Mouse (Mus musculus) hindbrain, embryonic 13.5 days (tissue): ENCODE results near the gene Vwa8. TPM values are rescaled to one million over a fixed set of nuclear protein-coding genes. Genes with fewer than 3 reads are reported as not detected.

Source experiments
- ATAC-seq: fragments of 200-750 bp; cut with Nextera tagmentation; 2 replicates; pipeline ENCODE4 v1.8.0; 2017; ENCODE audit warnings: moderate TSS enrichment; ENCODE audit not compliant: low FRiP score
- H3K27ac ChIP-seq: fragments of 300-500 bp; sonication (generic); 2 replicates; pipeline ENCODE4 v1.5.1; 2015; ENCODE audit warnings: inconsistent platforms, mild to moderate bottlenecking, moderate library complexity
- H3K27me3 ChIP-seq: fragments of 300-500 bp; sonication (generic); 2 replicates; pipeline ENCODE4 v1.6.1; 2015; ENCODE audit warnings: mild to moderate bottlenecking, inconsistent platforms
- H3K36me3 ChIP-seq: fragments of 300-500 bp; sonication (generic); 2 replicates; pipeline ENCODE4 v1.6.1; 2015; ENCODE audit warnings: mild to moderate bottlenecking, inconsistent platforms
- H3K4me1 ChIP-seq: fragments of 300-500 bp; sonication (generic); replicated peaks from 2 replicates; pipeline ENCODE4 v1.6.1; 2015; ENCODE audit warnings: inconsistent platforms
- H3K4me2 ChIP-seq: fragments of 300-500 bp; sonication (generic); 2 replicates; pipeline ENCODE4 v1.6.1; 2015; ENCODE audit warnings: inconsistent platforms, mild to moderate bottlenecking, moderate library complexity
- H3K4me3 ChIP-seq: fragments of 300-500 bp; sonication (generic); 2 replicates; pipeline ENCODE4 v1.5.1; 2015; ENCODE audit warnings: mild to moderate bottlenecking, inconsistent platforms
- H3K9ac ChIP-seq: fragments of 300-500 bp; sonication (generic); 2 replicates; pipeline ENCODE4 v1.6.1; 2015; ENCODE audit warnings: mild to moderate bottlenecking, inconsistent platforms
- H3K9me3 ChIP-seq: fragments of 300-500 bp; sonication (generic); 2 replicates; pipeline ENCODE4 v1.6.1; 2016; ENCODE audit warnings: inconsistent platforms
- WGBS: fragments of 180-500 bp; shearing (Covaris S2); methylation state at CpG from one replicate; pipeline ENCODE4 v1.1.7; 2015; 5-methylcytosine and 5-hydroxymethylcytosine counted together
- polyA plus RNA-seq: library from polyadenylated mRNA; unstranded; fragments of >200 nt; fragmentation: Nextera tagmentation; extraction: Ambion mirVana; gene quantifications from 2 replicates; pipeline ENCODE4 v1.2.1, GENCODE M21; 2015

The Vwa8 gene
- 5.9 and 6.0 TPM in 2 replicates for polyA plus RNA-seq

- Histone ChIP-seq H3K36me3 (no peaks in the 10 kb centered on the region), H3K4me2 (peak within 1 kb of the TSS; percentile 56), H3K27me3 (no peaks in the 10 kb centered on the region), H3K27ac (peak within 1 kb of the TSS; percentile 89), H3K4me1 (peaks cover 20% of the 10 kb centered on the region), H3K4me3 (peak within 1 kb of the TSS; percentile 88), H3K9me3 (no peaks in the 10 kb centered on the region), H3K9ac (peak within 1 kb of the TSS; percentile 96)
- ATAC-seq = peak; percentile 93
- 2% methylated on average over 60 of the region's 61 CpGs for WGBS
Observed at GRCm38 (mm10) chr14:78848941-78849911, at the start of gene Vwa8. Vwa8 (plus strand) TSS chr14:78849052.

DNA sequence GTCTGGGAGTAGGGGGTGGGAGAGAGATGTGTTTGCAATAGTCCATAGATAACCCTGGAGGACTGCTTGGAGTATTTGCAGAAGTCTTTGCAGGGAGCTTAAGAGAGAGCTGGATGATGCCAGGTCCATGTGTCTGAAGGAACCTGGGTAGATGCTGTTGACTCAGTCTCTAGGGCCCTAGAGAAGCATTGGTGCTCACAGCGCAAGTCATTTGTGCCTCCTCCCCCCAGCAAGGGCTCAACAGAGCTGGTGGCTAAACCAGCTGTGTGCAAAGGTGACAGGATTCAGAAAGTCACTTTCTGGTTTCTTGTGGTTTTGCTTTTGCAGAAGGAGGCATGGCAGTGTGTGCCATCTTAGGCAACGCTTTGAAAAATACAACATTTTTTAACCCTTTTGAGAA lies 46.5 kb upstream of the Vwa8 start:
- 94% methylated on average over 2 of the region's 2 CpGs for WGBS
- H3K9ac ChIP-seq = no peak overlapping the region

GRCm38 (mm10) chr14:78803924-78804323 lies 44.9 kb upstream of the Vwa8 start:
- Histone ChIP-seq H3K9me3 (no peaks in the 10 kb centered on the region), H3K4me1 (no peaks in the 10 kb centered on the region), H3K9ac (no peak overlapping the region), H3K4me2 (no peak overlapping the region), H3K4me3 (no peak overlapping the region), H3K27ac (no peak overlapping the region), H3K27me3 (no peaks in the 10 kb centered on the region), H3K36me3 (no peaks in the 10 kb centered on the region)
- ATAC-seq = no peak
- 86% methylated on average over 6 of the region's 6 CpGs for WGBS

More for the DNA sequence above, 46.5 kb upstream of the Vwa8 start:
- no peaks in the 10 kb centered on the region for H3K27me3 ChIP-seq
- H3K4me2 ChIP-seq = no peak overlapping the region
- no peak overlapping the region for H3K27ac ChIP-seq
- no peaks in the 10 kb centered on the region for H3K36me3 ChIP-seq
- ATAC-seq = no peak
- no peaks in the 10 kb centered on the region for H3K9me3 ChIP-seq
- no peak overlapping the region for H3K4me3 ChIP-seq
- no peaks in the 10 kb centered on the region for H3K4me1 ChIP-seq

DNA sequence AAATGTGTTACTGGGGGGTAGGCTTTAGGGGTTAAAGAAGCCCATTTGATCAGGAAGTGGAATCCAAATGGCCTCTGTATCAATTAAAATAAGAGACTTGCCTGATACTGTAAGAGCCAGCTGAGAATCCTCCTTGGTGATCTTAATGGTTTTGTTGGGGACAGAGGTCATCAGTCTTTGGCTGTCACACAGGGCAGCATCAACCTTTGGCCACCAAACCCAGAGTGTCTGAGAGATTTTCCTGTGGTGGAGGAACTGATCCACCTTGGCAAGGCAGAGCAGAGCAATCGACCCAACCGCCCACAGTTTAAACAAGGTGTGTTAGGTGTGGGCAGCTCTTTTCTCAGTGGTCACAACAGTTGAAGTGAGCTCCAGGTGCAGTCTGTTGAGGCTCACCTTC lies 36.0 kb upstream of the Vwa8 start:
- H3K4me3 ChIP-seq = no peak overlapping the region
- WGBS = 93% methylated on average over 2 of the region's 2 CpGs
- H3K4me2 ChIP-seq = no peak overlapping the region
- ATAC-seq = no peak
- peaks cover 5% of the 10 kb centered on the region for H3K9me3 ChIP-seq
- no peak overlapping the region for H3K27ac ChIP-seq
- no peak overlapping the region for H3K9ac ChIP-seq
- no peaks in the 10 kb centered on the region for H3K4me1 ChIP-seq
- no peaks in the 10 kb centered on the region for H3K36me3 ChIP-seq
- H3K27me3 ChIP-seq = no peaks in the 10 kb centered on the region

DNA sequence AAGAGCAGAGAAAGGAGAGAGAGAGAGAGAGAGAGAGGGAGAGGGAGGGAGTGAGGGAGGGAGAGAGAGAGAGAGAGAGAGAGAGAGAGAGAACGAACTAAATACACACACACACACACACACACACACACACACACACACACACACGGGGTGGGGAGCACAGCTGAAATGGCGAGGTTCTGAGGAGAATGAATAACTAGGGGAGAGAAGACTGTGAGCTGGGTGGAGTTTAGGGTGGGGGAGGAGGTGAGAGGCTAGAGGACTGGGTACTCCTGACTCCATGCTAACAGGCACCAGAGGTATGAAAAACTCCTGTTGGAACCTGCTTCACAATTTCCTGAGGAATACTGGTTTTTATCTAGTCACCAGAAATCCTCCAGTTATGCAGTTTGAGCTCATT lies 32.4 kb upstream of the Vwa8 start:
- WGBS = 13% methylated on average over 2 of the region's 3 CpGs
- ATAC-seq = no peak
- no peak overlapping the region for H3K4me3 ChIP-seq
- H3K27me3 ChIP-seq = no peaks in the 10 kb centered on the region
- no peaks in the 10 kb centered on the region for H3K4me1 ChIP-seq
- H3K4me2 ChIP-seq = no peak overlapping the region
- no peak overlapping the region for H3K9ac ChIP-seq
- no peak overlapping the region for H3K27ac ChIP-seq
- H3K9me3 ChIP-seq = peaks cover 5% of the 10 kb centered on the region
- H3K36me3 ChIP-seq = no peaks in the 10 kb centered on the region

- no peak overlapping the region for H3K4me3 ChIP-seq
- no peaks in the 10 kb centered on the region for H3K4me1 ChIP-seq
- 94% methylated on average over 3 of the region's 3 CpGs for WGBS
- H3K36me3 ChIP-seq = no peaks in the 10 kb centered on the region
- no peak overlapping the region for H3K27ac ChIP-seq
- H3K9ac ChIP-seq = no peak overlapping the region
- no peaks in the 10 kb centered on the region for H3K27me3 ChIP-seq
- no peak for ATAC-seq
- peaks cover 5% of the 10 kb centered on the region for H3K9me3 ChIP-seq
- H3K4me2 ChIP-seq = no peak overlapping the region
Observed at GRCm38 (mm10) chr14:78817651-78818050, 31.2 kb upstream of the Vwa8 start.

DNA sequence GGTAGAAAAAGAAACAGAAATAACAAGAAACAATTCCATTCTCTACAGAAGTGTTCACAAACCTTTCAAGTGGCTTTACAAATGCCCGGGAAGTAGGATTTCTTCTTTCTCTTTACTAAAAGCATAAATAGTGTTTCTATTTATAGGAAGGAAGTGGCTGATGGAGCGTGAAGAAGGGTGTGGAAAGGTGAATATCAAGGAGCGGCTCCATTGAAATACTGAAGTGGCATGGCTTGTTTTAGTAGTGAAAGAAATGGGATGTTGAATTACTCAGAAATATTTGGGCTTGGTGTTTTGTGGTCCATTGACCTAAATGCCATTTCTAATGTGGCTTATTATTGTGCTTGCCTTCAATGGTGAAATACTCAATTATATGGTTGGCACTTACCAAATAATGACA lies 30.4 kb upstream of the Vwa8 start:
- peaks cover 5% of the 10 kb centered on the region for H3K9me3 ChIP-seq
- H3K36me3 ChIP-seq = no peaks in the 10 kb centered on the region
- ATAC-seq = no peak
- H3K9ac ChIP-seq = no peak overlapping the region
- H3K27me3 ChIP-seq = no peaks in the 10 kb centered on the region
- WGBS = 82% methylated on average over 3 of the region's 3 CpGs
- H3K27ac ChIP-seq = no peak overlapping the region
- H3K4me1 ChIP-seq = no peaks in the 10 kb centered on the region
- no peak overlapping the region for H3K4me2 ChIP-seq
- H3K4me3 ChIP-seq = no peak overlapping the region

- no peak overlapping the region for H3K9ac ChIP-seq
- no peak overlapping the region for H3K27ac ChIP-seq
- H3K36me3 ChIP-seq = no peaks in the 10 kb centered on the region
- no peaks in the 10 kb centered on the region for H3K27me3 ChIP-seq
- WGBS = 80% methylated on average over 4 of the region's 4 CpGs
- no peaks in the 10 kb centered on the region for H3K9me3 ChIP-seq
- H3K4me3 ChIP-seq = no peak overlapping the region
- H3K4me2 ChIP-seq = no peak overlapping the region
- ATAC-seq = no peak
- no peaks in the 10 kb centered on the region for H3K4me1 ChIP-seq
Observed at GRCm38 (mm10) chr14:78824013-78824412, 24.8 kb upstream of the Vwa8 start.

DNA sequence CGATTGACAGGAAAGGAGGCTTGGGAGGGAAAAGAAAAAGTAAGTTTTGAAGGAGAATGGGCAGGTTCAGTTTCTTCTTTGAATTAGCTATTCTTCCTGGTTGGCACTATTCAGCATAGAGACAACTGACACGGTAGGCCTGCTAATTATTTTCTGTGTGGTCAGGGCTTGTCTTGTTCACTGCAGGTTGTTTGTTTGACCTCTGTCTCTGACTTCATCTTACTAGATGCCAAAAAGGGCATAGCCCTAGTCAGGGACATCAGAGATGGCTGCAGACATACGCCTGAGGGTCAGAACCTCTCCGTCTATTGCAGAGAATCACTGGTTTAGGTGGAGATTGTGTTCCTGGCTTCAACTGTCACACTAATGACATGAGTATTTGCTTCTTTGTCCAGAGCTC lies 24.3 kb upstream of the Vwa8 start:
- no peaks in the 10 kb centered on the region for H3K9me3 ChIP-seq
- no peak overlapping the region for H3K4me2 ChIP-seq
- no peaks in the 10 kb centered on the region for H3K27me3 ChIP-seq
- WGBS = 49% methylated on average over 4 of the region's 4 CpGs
- ATAC-seq = no peak
- H3K27ac ChIP-seq = no peak overlapping the region
- no peak overlapping the region for H3K9ac ChIP-seq
- no peaks in the 10 kb centered on the region for H3K36me3 ChIP-seq
- no peaks in the 10 kb centered on the region for H3K4me1 ChIP-seq
- H3K4me3 ChIP-seq = no peak overlapping the region

DNA sequence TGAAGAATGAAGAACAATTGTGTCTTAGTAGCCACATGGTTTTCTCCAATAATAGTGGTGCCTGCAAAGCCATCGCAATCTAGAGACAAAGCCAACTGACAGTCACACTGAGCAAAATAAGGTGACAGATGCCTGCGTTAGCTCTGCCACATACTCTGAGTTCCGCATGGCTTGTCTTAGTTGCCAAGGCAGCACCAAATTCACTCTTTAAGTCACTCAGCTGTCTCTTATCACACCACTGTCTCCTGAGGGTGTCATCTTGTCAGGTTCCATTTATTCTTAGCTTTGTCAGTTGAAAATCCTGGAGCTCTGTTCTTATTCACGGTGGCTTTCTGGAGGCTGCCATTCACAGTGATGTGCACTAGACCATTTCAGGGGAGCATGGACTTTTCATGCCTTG lies 17.7 kb upstream of the Vwa8 start:
- Histone ChIP-seq H3K27me3 (no peaks in the 10 kb centered on the region), H3K4me2 (no peak overlapping the region), H3K4me3 (no peak overlapping the region), H3K9me3 (no peaks in the 10 kb centered on the region), H3K27ac (no peak overlapping the region), H3K9ac (no peak overlapping the region), H3K36me3 (no peaks in the 10 kb centered on the region), H3K4me1 (no peaks in the 10 kb centered on the region)
- WGBS = 58% methylated on average over 4 of the region's 4 CpGs
- no peak for ATAC-seq

DNA sequence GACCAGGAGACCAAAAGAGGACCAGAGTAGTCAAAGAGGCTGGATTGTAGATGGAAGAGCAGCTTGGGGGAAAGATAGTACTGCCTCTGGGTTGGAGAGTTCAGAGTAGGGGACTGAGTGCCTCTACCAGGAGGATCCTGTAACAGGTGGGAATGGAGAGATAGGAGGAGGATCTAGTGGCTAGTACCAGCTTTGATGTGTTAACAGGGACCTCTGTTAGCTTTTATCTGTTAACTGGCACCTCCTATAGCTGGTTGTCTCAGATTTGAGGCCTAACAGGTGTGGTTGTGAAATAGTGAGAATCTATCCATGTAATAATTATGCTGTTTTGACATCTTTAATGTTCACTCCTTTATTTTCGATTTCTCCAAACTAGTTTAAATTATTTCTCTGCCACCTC lies 904 bp upstream of the Vwa8 start:
- Histone ChIP-seq H3K9ac (no peak overlapping the region), H3K4me2 (no peak overlapping the region), H3K4me1 (peaks cover 20% of the 10 kb centered on the region), H3K9me3 (no peaks in the 10 kb centered on the region), H3K4me3 (no peak overlapping the region), H3K27me3 (no peaks in the 10 kb centered on the region), H3K36me3 (no peaks in the 10 kb centered on the region), H3K27ac (no peak overlapping the region)
- WGBS = 100% methylated on average over 1 of the region's 1 CpGs
- no peak for ATAC-seq

DNA sequence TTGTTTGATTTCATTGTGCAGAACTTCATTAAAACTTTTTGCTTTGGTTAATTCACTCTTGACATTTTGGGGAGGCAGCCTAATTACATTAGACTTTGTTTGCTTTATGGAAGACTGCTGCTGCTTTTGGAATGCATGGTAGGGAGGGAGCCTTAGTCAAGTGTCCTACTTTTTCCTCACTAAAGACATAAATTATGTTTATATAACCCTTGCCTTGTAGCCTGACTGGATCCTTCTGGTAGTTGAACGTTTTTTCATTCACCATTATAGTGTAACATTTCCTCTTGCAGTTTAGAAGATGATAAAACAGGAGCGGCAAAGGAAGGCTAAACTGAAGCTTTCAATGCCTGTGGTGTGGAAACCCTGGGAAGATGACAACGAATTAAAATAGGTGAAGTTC lies 375 bp upstream of the Vwa8 start:
- no peak for ATAC-seq
- H3K4me2 ChIP-seq = peak overlapping the region; percentile 56
- 7% methylated on average over 3 of the region's 3 CpGs for WGBS

More for the DNA sequence above, 375 bp upstream of the Vwa8 start:
- H3K27ac ChIP-seq = peak overlapping the region; percentile 89
- H3K27me3 ChIP-seq = no peaks in the 10 kb centered on the region
- H3K4me1 ChIP-seq = peaks cover 20% of the 10 kb centered on the region
- H3K36me3 ChIP-seq = no peaks in the 10 kb centered on the region
- H3K4me3 ChIP-seq = peak overlapping the region; percentile 88
- H3K9ac ChIP-seq = peak overlapping the region; percentile 96
- H3K9me3 ChIP-seq = no peaks in the 10 kb centered on the region
